Mouse (Mus musculus): ENCODE results near the gene Usp47.
"Not testable (repeated sequence)": the region's sequence is repeated elsewhere in the genome, so short reads cannot be mapped to it uniquely, and the experiment has no call there.

Usp47 gene

GRCm38 (mm10) chr7:112042758-112043157 is 19.5 kb downstream of the Usp47 start:
- no peak for DNase-seq

DNA sequence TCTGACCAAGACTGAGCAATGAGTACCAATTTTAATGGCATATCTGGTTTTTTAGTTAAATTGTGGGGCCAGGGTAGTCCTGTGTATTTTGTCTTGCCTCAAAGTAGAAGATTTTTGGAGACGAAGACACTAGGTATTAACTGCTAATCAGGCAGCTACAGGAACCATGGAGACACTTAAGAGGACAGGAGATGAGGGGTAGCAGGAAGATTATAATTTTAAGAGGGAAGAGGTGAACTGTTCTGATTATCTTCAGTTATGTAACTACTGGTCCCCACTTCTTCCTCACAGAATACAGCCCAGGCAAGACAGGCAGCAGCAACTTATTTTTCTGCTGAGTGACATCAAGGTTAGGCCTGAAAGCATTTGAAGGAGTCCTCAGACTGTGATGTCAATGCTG is 21.9 kb downstream of the Usp47 start:
- no peak for DNase-seq

DNA sequence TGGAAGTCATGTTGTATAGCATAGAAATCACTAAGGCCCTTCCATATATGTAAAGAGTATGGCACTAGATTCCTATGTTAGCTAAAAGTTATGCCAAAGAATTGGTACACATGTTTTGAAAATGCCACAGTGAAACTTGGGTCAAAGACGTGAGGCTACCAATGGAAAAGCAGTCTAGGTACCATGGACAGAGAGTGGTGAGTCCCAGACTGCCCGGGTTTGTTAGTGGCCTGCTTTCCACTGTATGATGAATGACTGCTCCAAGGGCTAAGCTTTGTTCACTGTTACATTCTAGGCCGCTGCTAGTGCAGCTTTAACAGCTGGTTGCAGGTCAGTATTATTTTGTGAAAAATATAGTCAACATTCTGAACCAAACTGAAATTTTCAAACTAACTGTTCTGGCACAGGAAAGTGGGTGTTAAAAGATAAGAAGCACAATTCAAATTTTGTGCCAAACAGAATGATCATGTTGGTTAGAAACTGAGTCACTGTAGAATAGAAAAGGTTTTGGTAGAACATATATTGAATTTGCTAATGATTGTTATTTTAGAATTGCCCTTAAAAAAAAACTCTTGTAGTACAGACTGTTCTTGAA is 22.6 kb downstream of the Usp47 start:
- no peak for DNase-seq

DNA sequence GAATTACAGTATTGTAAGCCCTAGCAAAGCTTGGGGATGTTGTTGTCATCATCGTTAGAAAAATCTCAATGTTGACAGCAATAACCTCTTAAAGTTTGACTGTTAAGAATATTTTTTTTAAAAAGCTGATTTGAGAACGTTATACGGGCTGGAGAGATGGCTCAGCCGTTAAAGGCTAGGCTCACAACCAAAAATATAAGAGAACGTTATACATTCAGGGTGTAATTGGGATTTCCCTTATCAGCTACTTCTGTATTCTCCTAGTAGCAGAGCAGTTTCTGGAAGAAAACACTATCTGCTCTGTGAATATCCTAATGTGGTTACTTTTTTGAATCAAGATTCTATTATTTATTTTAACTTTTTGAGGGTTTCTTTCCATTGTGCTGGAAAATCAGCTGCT is 25.3 kb downstream of the Usp47 start:
- DNase-seq, result no peak

DNA sequence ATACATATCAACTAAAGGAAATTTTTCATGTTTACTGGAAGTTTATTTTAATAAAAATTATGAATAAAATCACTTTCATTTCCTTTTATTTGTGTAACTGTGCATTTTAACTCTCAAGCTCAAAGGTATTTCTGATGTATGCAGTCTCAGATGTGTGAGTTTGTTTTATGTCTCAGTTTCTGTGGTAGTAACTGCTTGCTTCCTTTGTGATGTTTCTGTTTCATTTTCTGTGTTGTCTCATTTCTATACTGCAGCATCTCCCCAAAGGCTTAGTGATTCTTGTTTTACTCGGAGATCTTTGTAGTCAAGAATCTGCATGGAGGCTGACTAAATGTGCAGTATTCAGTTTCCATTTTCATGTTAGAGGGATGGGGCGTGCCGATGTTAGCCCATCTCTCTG is 30.4 kb downstream of the Usp47 start:
- no peak for DNase-seq

GRCm38 (mm10) chr7:112055901-112056625 is 32.8 kb downstream of the Usp47 start:
- no peak for DNase-seq

- no peak for DNase-seq
These were observed 51.6 kb downstream of the Usp47 start for GRCm38 (mm10) chr7:112074868-112075267.

DNA sequence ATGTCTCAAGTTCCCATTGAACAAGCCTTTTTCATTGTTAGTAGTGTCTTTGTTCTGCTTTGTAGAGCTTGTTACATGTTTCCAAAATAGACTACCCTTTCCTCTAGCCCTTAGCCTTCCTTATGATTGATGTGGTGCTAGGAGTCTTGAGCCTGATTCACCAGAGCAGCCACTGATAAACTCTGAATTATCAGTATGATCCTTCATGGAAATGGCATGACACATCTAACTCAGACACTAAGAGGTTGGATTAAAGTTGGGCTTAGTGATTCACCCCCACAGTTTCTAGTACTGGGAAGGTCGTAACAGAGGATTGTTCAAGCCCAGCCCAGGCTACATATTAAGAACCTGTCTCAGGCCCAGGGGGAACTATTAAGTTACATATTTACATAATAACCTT is 59.3 kb downstream of the Usp47 start:
- no peak for DNase-seq

GRCm38 (mm10) chr7:112084222-112084621 is 60.9 kb downstream of the Usp47 start:
- DNase-seq, result no peak

DNA sequence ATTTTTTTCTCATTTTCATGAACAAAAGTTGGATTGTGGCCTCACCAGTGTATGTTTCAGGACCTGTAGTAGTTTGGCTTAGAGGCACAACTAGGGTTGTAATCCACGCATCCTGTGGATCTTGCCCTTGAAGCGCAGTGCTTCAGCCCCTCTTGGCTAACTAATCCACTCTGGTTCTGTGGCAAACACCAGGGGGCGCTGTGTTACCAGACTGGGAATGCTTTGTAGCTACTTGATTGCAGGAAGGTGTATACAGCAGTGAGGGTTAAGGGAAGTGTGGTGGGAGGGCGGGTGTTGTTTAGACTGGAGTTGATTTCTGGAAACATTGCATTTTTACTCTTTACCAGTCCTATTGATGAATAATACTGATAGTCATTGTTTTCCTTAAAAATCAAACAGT is 61.8 kb downstream of the Usp47 start:
- DNase-seq, result peak; percentile 47 to 81

GRCm38 (mm10) chr7:112086186-112086585 is 62.9 kb downstream of the Usp47 start:
- DNase-seq, result no peak

- DNase-seq, result not testable (repeated sequence)
These were observed 71.6 kb downstream of the Usp47 start for GRCm38 (mm10) chr7:112094923-112095322.

DNA sequence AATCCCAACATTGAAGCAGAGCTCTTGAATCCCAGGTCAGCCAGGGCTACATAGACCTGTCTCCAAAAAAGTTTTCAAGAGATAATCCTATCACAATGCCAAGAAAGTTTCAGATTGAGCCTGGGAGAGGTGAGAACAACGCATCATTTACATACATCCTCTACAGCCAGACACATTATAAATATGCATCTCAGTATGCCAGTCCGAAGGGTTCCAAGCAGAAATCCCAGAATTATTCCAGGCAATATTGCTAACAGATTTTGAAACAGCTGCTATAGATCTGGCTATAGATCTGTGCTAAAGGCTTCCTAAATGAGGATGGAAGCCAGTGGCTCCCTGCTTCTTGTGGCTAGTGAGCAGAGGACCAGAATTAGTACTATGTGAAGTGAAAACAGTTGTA is 77.6 kb downstream of the Usp47 start:
- DNase-seq, result no peak

DNA sequence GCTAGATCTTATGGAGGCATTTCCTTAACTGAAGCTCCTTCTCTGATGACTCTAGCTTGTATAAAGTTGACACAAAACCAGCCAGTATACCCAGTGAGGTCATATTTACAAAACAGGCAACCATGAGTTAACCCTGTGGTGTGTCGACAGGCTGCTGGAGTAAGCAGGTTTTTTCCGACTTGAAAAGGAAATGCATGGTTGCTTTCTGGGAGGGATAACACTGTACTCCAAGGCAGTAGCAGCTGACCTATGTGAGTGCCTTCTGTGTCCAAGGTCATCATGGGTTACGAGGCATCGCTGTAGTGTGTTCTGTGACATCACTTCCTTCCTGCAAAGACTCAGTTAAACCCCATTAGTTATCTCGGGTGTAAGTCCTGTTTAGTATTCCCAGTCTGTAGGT is 79.6 kb downstream of the Usp47 start:
- DNase-seq, result no peak

DNA sequence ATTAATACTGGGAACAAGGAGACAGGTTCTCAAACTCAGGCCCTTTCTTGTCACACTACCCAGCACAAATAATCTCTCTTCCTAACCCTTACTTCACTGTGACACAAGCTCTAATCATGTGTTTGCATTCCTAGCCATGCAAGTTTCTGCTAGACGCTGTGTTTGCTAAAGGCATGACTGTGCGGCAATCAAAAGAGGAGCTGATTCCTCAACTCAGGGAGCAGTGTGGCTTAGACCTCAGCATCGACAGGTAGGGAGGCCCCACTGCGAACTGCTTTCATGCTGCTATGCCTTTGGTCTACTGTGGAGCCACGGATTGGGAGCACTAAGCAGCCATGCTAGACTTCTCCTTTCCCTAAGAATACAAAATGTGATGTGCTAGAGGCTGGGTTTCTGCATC is 80.5 kb downstream of the Usp47 start:
- no peak for DNase-seq

DNA sequence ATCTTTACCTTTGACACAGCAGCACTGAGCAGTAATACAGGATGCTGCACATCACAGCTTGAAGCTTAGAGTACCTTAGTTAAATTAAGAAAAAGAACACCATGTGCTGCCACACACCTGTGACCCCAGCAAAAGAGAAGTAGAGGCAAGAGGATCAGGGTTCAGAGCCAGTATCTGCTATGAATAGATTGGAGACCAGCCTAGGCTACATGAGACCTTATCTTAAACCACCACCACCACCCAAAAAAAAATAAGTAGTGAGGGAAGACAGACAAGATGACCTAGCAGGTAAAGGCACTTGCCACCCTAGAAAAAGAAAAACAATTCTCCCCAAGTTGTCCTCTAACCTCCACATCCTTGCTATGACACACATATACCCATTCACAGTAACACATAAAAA is 85.5 kb downstream of the Usp47 start:
- DNase-seq, result no peak

- DNase-seq, result no peak
These were observed 87.5 kb downstream of the Usp47 start for GRCm38 (mm10) chr7:112110638-112111372.

DNA sequence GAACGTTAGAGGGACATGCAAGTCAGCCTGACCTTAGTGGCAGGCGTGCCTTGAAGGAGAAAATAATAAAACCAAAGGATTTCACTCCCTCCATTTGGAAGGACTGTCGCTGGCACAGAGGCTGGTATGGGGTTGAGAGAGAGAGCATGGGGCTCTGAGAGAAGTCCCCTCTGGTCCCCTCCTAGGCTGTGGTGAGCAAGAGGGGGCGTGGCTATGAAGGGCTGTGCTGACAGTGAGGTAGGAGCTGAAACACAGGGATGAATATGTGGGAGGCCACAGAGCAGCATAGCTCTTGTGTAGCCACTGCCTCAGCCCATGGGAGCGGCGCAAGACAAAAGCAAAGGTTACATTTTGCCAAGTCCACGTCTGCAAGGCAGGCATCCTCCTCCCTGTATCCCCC is 94.2 kb downstream of the Usp47 start:
- DNase-seq, result no peak

DNA sequence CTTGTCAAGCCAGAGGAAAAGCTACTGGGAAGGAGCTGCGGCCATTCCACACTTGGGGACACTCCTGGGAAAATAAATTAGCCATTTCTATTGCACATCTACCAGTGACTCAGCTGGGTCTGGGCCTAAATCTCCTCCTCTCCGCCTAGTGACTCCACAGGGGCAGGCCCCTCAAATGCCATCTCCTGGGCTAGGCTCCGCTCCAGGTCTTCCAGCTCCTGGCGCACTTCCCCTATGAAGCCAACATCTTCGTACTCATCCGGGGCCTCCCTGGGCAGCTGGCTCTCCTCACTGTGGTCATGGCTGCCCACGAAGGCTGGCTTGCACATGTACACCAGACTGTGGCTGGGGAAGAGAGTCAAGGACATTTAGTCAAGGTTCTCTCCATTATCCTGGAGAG is 94.8 kb downstream of the Usp47 start:
- no peak for DNase-seq

DNA sequence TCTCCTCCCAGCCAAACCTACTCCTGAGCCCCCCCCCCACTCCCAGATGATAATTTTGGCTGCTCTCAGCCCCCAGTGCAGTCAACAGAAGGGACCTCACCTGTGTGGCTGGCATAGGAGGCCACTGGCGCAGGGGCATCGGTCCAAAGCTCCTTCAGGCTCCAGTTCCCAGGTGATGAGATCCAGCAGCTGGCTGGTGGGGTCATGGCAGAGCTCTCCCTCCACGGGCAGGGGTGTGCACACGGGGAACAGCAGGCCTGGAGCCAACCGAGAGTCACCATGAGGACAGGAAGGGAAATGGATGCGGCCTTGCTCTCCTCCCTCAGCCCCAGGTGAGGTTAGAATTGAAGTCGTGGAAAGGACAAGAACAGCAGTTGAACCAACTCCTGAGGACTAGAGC is 95.9 kb downstream of the Usp47 start:
- DNase-seq, result no peak

DNA sequence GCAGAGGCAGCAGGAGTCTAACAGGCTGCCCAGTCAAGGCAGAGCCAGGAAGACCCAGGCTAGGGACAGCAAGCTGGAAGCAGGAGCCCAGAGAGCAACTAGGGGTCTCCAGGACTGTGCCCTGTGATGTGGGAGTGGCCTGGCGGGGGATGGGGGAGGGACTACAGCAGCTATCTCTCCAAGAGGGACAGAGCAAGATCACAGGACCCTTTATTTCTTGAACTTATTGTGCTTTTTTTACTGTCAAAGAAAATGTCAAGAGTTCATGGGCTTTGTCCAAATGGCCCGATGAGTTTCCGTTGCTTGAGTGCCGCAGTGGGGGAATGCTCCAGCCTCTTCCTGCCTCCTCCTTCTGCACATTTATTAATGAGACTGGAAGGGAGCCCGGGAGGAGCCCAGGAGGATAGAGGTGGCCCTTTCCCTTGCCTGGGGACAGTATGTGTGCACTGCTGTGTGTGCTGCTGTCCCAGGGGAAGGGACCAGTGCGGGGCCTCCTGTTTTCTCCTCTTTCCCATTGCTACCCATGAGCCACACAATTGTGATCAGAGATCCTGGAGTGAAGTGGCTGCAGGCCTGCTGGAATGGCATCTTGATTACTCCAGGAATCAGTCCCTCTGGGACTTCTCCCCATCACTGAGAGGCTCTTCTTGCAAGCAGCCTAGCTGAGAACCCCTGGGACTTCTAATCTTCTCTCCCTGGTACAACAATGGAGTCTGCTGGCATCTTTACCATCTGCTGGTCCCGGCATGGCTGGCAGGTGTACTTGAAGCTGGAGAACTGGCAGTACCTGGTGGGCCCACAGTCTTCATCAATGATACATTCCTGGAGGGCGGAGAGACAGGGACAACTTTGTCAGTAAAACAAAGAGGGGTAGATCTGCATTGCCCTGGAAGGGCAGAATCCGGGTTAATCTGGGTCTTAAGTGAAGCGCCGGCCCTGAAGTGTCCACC is 97.8 kb downstream of the Usp47 start:
- no peak for DNase-seq

- DNase-seq, result no peak
These were observed 98.7 kb downstream of the Usp47 start for GRCm38 (mm10) chr7:112121866-112122500.

DNA sequence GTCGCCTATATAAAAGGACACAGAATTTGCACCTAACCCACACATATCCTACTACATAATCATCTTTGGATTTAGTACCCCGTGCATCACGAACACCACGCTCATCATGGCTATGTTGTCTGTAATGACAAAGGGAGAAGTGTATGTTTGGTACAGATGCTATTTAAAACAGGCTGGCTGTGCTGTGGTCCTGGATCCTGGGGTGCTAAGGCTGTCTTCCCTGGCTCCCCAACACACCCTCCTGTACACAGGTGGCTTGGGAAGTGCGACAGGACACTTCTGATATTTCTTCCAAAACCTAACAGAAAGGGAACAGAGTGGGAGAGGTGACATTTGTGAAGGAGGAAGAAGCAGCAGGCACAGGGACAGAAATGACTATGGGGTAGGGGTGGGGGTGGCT is 100.3 kb downstream of the Usp47 start:
- DNase-seq, result no peak
